Mouse (Mus musculus): ENCODE measurements around the gene Sirt2. TPM values are rescaled to one million over a fixed set of nuclear protein-coding genes. Genes with fewer than 3 reads are reported as not detected.
A peak's percentile ranks its signal among the peaks of the same experiment; 100 is the strongest.

The Sirt2 gene
- total and polyA plus RNA-seq, 3 experiments: 40.9 to 128 (median 68.3) TPM

DNA sequence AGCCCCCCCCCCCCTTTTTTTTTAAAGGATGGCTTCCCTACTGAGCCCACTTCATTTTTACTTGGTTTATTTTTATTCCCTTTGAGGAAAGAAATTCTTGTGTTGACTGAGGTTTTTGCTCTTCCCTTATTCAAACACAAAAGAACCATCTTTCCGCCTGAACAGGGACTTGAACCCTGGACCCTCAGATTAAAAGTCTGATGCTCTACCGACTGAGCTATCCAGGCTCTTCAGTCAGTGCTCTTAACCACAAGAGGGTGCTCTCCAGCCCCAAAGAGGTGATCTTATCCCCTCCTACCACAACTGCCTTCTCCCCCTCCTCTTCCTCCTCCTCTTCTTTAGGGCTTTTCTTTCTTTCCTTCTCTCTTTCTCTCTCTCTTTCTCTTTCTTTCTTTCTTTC lies 27.3 kb downstream of the Sirt2 start:
- no peak overlapping the region for H3K4me3 ChIP-seq (replicated peaks in 1 of 3; ENCODE audit: low read depth in 2 of 3, low read length in 2 of 3, poor library complexity in 1 of 3)
- peaks cover 35 to 63% of the 10 kb centered on the region in 2 experiments for H3K4me1 ChIP-seq (ENCODE audit: control insufficient read depth in 1 of 2, insufficient read depth in 2 of 2)
- dilution Hi-C loops (cut with MboI; ENCODE audit: extremely low pct_ligation_motif_present, extremely low pct_unique_long_range_greater_than_20kb, low sequenced_read_pairs): no loop called here
- H3K79me2 ChIP-seq (replicated peaks; ENCODE audit: control insufficient read depth, extremely low read depth, insufficient read depth, poor library complexity, severe bottlenecking): peaks cover 12% of the 10 kb centered on the region
- H3K27ac ChIP-seq (ENCODE audit: insufficient read depth, low read depth): no peak overlapping the region
- DNase-seq (ENCODE audit: extremely low read depth): no peak
- H3K9me3 ChIP-seq (replicated peaks; ENCODE audit: low read length): no peaks in the 10 kb centered on the region
- H3K9ac ChIP-seq (ENCODE audit: insufficient read depth, low read depth): no peak overlapping the region
- no peak overlapping the region for H3K4me2 ChIP-seq (ENCODE audit: insufficient read depth, low read depth, poor library complexity, severe bottlenecking)
- TF ChIP-seq TCF12 (IDR thresholded peaks at IDR 0.05; ENCODE audit: low read depth, low read length) (no peak), JUND (conservative IDR thresholded peaks at IDR 0.05; ENCODE audit: low read depth, low read length) (no peak), MAZ (IDR thresholded peaks at IDR 0.05; ENCODE audit: low read depth, low read length) (no peak), SMC3 (IDR thresholded peaks at IDR 0.05; ENCODE audit: low read depth, low read length) (peak; percentile 38), RAD21 (IDR thresholded peaks at IDR 0.05; ENCODE audit: low read depth, low read length) (peak; percentile 31), ELF1 (IDR thresholded peaks at IDR 0.05; ENCODE audit: low read depth, low read length) (peak; percentile 55), NELFE (IDR thresholded peaks at IDR 0.05; ENCODE audit: low read depth, low read length) (no peak), EP300 (IDR thresholded peaks at IDR 0.05; ENCODE audit: low read length) (no peak), BHLHE40 (IDR thresholded peaks at IDR 0.05; ENCODE audit: low read depth, low read length) (no peak), GABPA (IDR thresholded peaks at IDR 0.05; ENCODE audit: insufficient replicate concordance, low read depth, low read length) (no peak), CTCF (conservative IDR thresholded peaks at IDR 0.05 in 1 of 2, IDR thresholded peaks at IDR 0.05 in 1 of 2; ENCODE audit: low read depth in 2 of 2, low read length in 2 of 2) (peak in 1 of 2 experiments; percentile 66; a peak in 2 of 4 replicates), POLR2AphosphoS2 (IDR thresholded peaks at IDR 0.05; ENCODE audit: low read depth, low read length) (no peak), TBP (conservative IDR thresholded peaks at IDR 0.05; ENCODE audit: low read depth, low read length) (peak; percentile 98), JUN (IDR thresholded peaks at IDR 0.05; ENCODE audit: insufficient read depth, low read depth, low read length) (no peak), POLR2A (IDR thresholded peaks at IDR 0.05; ENCODE audit: low read depth, low read length) (no peak), NRF1 (IDR thresholded peaks at IDR 0.05; ENCODE audit: low read depth, low read length) (no peak), CHD2 (IDR thresholded peaks at IDR 0.05; ENCODE audit: low read length) (no peak)
- no peaks in the 10 kb centered on the region for H3K27me3 ChIP-seq (replicated peaks)
- peaks cover 14 to 15% of the 10 kb centered on the region in 2 experiments for H3K36me3 ChIP-seq (replicated peaks in 1 of 2; ENCODE audit: control insufficient read depth in 1 of 2, insufficient read depth in 1 of 2, low read length in 1 of 2)
- in situ Hi-C loops (cut with MboI; ENCODE audit: low pct_ligation_motif_present, low pct_unique_long_range_greater_than_20kb, low sequenced_read_pairs): loop anchor here (25.0 kb wide), 1 partner anchor 243 kb away; no protein-coding TSS in a partner anchor

DNA sequence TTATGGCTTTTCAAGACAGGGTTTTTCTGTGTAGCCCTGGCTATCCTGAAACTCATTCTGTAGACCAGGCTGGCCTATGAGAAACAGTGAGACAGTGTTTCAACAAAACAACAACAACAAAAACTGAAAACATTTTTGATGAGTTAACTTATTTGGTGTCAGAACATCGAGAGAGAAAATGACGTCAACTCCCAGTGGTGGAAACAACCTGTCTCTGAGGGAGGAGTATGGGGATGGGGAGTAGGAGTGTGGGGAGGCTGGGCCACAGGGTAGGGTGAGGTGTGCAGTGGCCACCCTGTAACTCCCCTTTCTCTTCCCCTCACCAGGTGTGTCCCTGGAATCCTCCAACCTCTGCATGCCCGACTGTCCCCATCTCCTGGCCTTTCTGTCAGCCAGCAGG lies 28.0 kb downstream of the Sirt2 start:
- no peak for DNase-seq (ENCODE audit: extremely low read depth)
- H3K4me1 ChIP-seq (ENCODE audit: control insufficient read depth in 1 of 2, insufficient read depth in 2 of 2): peaks cover 31 to 56% of the 10 kb centered on the region in 2 experiments
- in situ Hi-C loops (cut with MboI; ENCODE audit: low pct_ligation_motif_present, low pct_unique_long_range_greater_than_20kb, low sequenced_read_pairs): loop anchor here (25.0 kb wide), 1 partner anchor 243 kb away; no protein-coding TSS in a partner anchor

More for the DNA sequence above, 28.0 kb downstream of the Sirt2 start:
- Histone ChIP-seq H3K27me3 (replicated peaks) (no peaks in the 10 kb centered on the region), H3K79me2 (replicated peaks; ENCODE audit: control insufficient read depth, extremely low read depth, insufficient read depth, poor library complexity, severe bottlenecking) (peaks cover 12% of the 10 kb centered on the region), H3K4me2 (ENCODE audit: insufficient read depth, low read depth, poor library complexity, severe bottlenecking) (peak overlapping the region; percentile 22; the same call in 1 of the 2 replicates), H3K9me3 (replicated peaks; ENCODE audit: low read length) (no peaks in the 10 kb centered on the region), H3K27ac (ENCODE audit: insufficient read depth, low read depth) (peak overlapping the region; percentile 63), H3K9ac (ENCODE audit: insufficient read depth, low read depth) (no peak overlapping the region), H3K4me3 (replicated peaks in 1 of 3; ENCODE audit: low read depth in 2 of 3, low read length in 2 of 3, poor library complexity in 1 of 3) (peak overlapping the region in 1 of 3 experiments; percentile 13), H3K36me3 (replicated peaks in 1 of 2; ENCODE audit: control insufficient read depth in 1 of 2, insufficient read depth in 1 of 2, low read length in 1 of 2) (peaks cover 20 to 22% of the 10 kb centered on the region in 2 experiments)
- TF ChIP-seq JUN (IDR thresholded peaks at IDR 0.05; ENCODE audit: insufficient read depth, low read depth, low read length): 0 out of 2 replicates have a peak, but pooled peaks have one; percentile 19
- TF ChIP-seq USF2 (conservative IDR thresholded peaks at IDR 0.05; ENCODE audit: low read depth, low read length): no peak
- no peak for TF ChIP-seq ZKSCAN1 (IDR thresholded peaks at IDR 0.05; ENCODE audit: borderline replicate concordance, low read depth, low read length)
- peak; percentile 25; the same call in 1 of the 2 replicates for TF ChIP-seq POLR2A (IDR thresholded peaks at IDR 0.05; ENCODE audit: low read depth, low read length)
- TF ChIP-seq BHLHE40 (IDR thresholded peaks at IDR 0.05; ENCODE audit: low read depth, low read length): no peak
- no peak for TF ChIP-seq MAFK (IDR thresholded peaks at IDR 0.05; ENCODE audit: insufficient replicate concordance, low read length)
- TF ChIP-seq MEF2A (IDR thresholded peaks at IDR 0.05; ENCODE audit: borderline replicate concordance, low read depth, low read length): no peak
- TF ChIP-seq NRF1 (IDR thresholded peaks at IDR 0.05; ENCODE audit: low read depth, low read length): no peak
- no peak for TF ChIP-seq CHD1 (IDR thresholded peaks at IDR 0.05; ENCODE audit: low read depth, low read length)
- TF ChIP-seq IRF4 (IDR thresholded peaks at IDR 0.05; ENCODE audit: low read depth, low read length): 0 out of 2 replicates have a peak, but pooled peaks have one; percentile 14
- dilution Hi-C loops (cut with MboI; ENCODE audit: extremely low pct_ligation_motif_present, extremely low pct_unique_long_range_greater_than_20kb, low sequenced_read_pairs): no loop called here
